Mouse (Mus musculus): ENCODE measurements around the gene Cirbp. TPM values are rescaled to one million over a fixed set of nuclear protein-coding genes. Genes with fewer than 3 reads are reported as not detected.

The Cirbp gene
- polyA plus RNA-seq (2012; rRNA removed), result 173 and 193 TPM in 2 replicates

GRCm38 (mm10) chr10:80165392-80166128, at the start of gene Cirbp:
Gene Cirbp, plus strand, starts transcription at chr10:80165985.
- H3K27me3 ChIP-seq (ENCODE audit: control insufficient read depth, insufficient read depth, low read length), result no peaks in the 10 kb centered on the region
- peaks cover 9% of the 10 kb centered on the region; the same call in 1 of the 2 replicates for H3K36me3 ChIP-seq (ENCODE audit: control insufficient read depth, insufficient read depth, low read length)
- no peak for TF ChIP-seq CTCF (IDR thresholded peaks at IDR 0.05; ENCODE audit: borderline replicate concordance, control insufficient read depth, extremely low read depth, insufficient read depth, low read length, poor library complexity)
- TF ChIP-seq POLR2A (IDR thresholded peaks at IDR 0.05; ENCODE audit: control insufficient read depth, extremely low read depth, insufficient read depth, low read length, poor library complexity), result no peak
- no peak within 1 kb of the TSS; the same call in 1 of the 2 replicates for H3K27ac ChIP-seq (ENCODE audit: control insufficient read depth, insufficient read depth, low read length)
- no peak for DNase-seq
- peaks cover 52% of the 10 kb centered on the region for H3K4me1 ChIP-seq (replicated peaks; ENCODE audit: control insufficient read depth, insufficient read depth, low read length)
- peak within 1 kb of the TSS; percentile 25 for H3K4me3 ChIP-seq (ENCODE audit: control insufficient read depth, insufficient read depth, low read length)
- WGBS, result 52% methylated on average over 20 of the region's 20 CpGs

- H3K27me3 ChIP-seq (ENCODE audit: control insufficient read depth, insufficient read depth, low read length), result no peaks in the 10 kb centered on the region
- WGBS, result under 1% methylated on average over 27 of the region's 27 CpGs
- H3K27ac ChIP-seq (ENCODE audit: control insufficient read depth, insufficient read depth, low read length), result peak overlapping the region; percentile 11; the same call in 1 of the 2 replicates
- H3K4me1 ChIP-seq (replicated peaks; ENCODE audit: control insufficient read depth, insufficient read depth, low read length), result peaks cover 29% of the 10 kb centered on the region
- peak overlapping the region; percentile 73 for H3K4me3 ChIP-seq (ENCODE audit: control insufficient read depth, insufficient read depth, low read length)
- no peak for DNase-seq
- no peak for TF ChIP-seq POLR2A (IDR thresholded peaks at IDR 0.05; ENCODE audit: control insufficient read depth, extremely low read depth, insufficient read depth, low read length, poor library complexity)
- no peak for TF ChIP-seq CTCF (IDR thresholded peaks at IDR 0.05; ENCODE audit: borderline replicate concordance, control insufficient read depth, extremely low read depth, insufficient read depth, low read length, poor library complexity)
- H3K36me3 ChIP-seq (ENCODE audit: control insufficient read depth, insufficient read depth, low read length), result no peaks in the 10 kb centered on the region
Measured at GRCm38 (mm10) chr10:80116563-80116926, 49.2 kb upstream of the Cirbp start.

GRCm38 (mm10) chr10:80116927-80117691, 48.7 kb upstream of the Cirbp start:
- TF ChIP-seq CTCF (IDR thresholded peaks at IDR 0.05; ENCODE audit: borderline replicate concordance, control insufficient read depth, extremely low read depth, insufficient read depth, low read length, poor library complexity) (no peak), POLR2A (IDR thresholded peaks at IDR 0.05; ENCODE audit: control insufficient read depth, extremely low read depth, insufficient read depth, low read length, poor library complexity) (no peak)
- no peaks in the 10 kb centered on the region for H3K36me3 ChIP-seq (ENCODE audit: control insufficient read depth, insufficient read depth, low read length)
- H3K4me3 ChIP-seq (ENCODE audit: control insufficient read depth, insufficient read depth, low read length), result peak overlapping the region; percentile 73
- H3K27me3 ChIP-seq (ENCODE audit: control insufficient read depth, insufficient read depth, low read length), result no peaks in the 10 kb centered on the region
- peak overlapping the region; percentile 50 for H3K27ac ChIP-seq (ENCODE audit: control insufficient read depth, insufficient read depth, low read length)
- 3% methylated on average over 30 of the region's 30 CpGs for WGBS
- peaks cover 29% of the 10 kb centered on the region for H3K4me1 ChIP-seq (replicated peaks; ENCODE audit: control insufficient read depth, insufficient read depth, low read length)
- DNase-seq, result no peak

GRCm38 (mm10) chr10:80117736-80118135, 48.0 kb upstream of the Cirbp start:
- no peaks in the 10 kb centered on the region for H3K27me3 ChIP-seq (ENCODE audit: control insufficient read depth, insufficient read depth, low read length)
- TF ChIP-seq POLR2A (IDR thresholded peaks at IDR 0.05; ENCODE audit: control insufficient read depth, extremely low read depth, insufficient read depth, low read length, poor library complexity) (0 out of 2 replicates have a peak, but pooled peaks have one; percentile 29), CTCF (IDR thresholded peaks at IDR 0.05; ENCODE audit: borderline replicate concordance, control insufficient read depth, extremely low read depth, insufficient read depth, low read length, poor library complexity) (no peak)
- no peak for DNase-seq
- peak overlapping the region; percentile 50 for H3K27ac ChIP-seq (ENCODE audit: control insufficient read depth, insufficient read depth, low read length)
- H3K36me3 ChIP-seq (ENCODE audit: control insufficient read depth, insufficient read depth, low read length), result no peaks in the 10 kb centered on the region
- H3K4me1 ChIP-seq (replicated peaks; ENCODE audit: control insufficient read depth, insufficient read depth, low read length), result peaks cover 29% of the 10 kb centered on the region
- H3K4me3 ChIP-seq (ENCODE audit: control insufficient read depth, insufficient read depth, low read length), result peak overlapping the region; percentile 73
- 3% methylated on average over 1 of the region's 1 CpGs for WGBS

- Histone ChIP-seq H3K27ac (ENCODE audit: control insufficient read depth, insufficient read depth, low read length) (0 out of 2 replicates have a peak overlapping the region, but pooled peaks have one; percentile 1), H3K4me3 (ENCODE audit: control insufficient read depth, insufficient read depth, low read length) (no peak overlapping the region), H3K36me3 (ENCODE audit: control insufficient read depth, insufficient read depth, low read length) (no peaks in the 10 kb centered on the region), H3K4me1 (replicated peaks; ENCODE audit: control insufficient read depth, insufficient read depth, low read length) (peaks cover 29% of the 10 kb centered on the region), H3K27me3 (ENCODE audit: control insufficient read depth, insufficient read depth, low read length) (no peaks in the 10 kb centered on the region)
- WGBS, result 43% methylated on average over 6 of the region's 6 CpGs
- DNase-seq, result no peak
- no peak for TF ChIP-seq POLR2A (IDR thresholded peaks at IDR 0.05; ENCODE audit: control insufficient read depth, extremely low read depth, insufficient read depth, low read length, poor library complexity)
- no peak for TF ChIP-seq CTCF (IDR thresholded peaks at IDR 0.05; ENCODE audit: borderline replicate concordance, control insufficient read depth, extremely low read depth, insufficient read depth, low read length, poor library complexity)
Measured at GRCm38 (mm10) chr10:80118552-80118951, 47.2 kb upstream of the Cirbp start.

- H3K36me3 ChIP-seq (ENCODE audit: control insufficient read depth, insufficient read depth, low read length), result no peaks in the 10 kb centered on the region
- TF ChIP-seq CTCF (IDR thresholded peaks at IDR 0.05; ENCODE audit: borderline replicate concordance, control insufficient read depth, extremely low read depth, insufficient read depth, low read length, poor library complexity) (no peak), POLR2A (IDR thresholded peaks at IDR 0.05; ENCODE audit: control insufficient read depth, extremely low read depth, insufficient read depth, low read length, poor library complexity) (no peak)
- no peak overlapping the region for H3K27ac ChIP-seq (ENCODE audit: control insufficient read depth, insufficient read depth, low read length)
- DNase-seq, result no peak
- H3K4me1 ChIP-seq (replicated peaks; ENCODE audit: control insufficient read depth, insufficient read depth, low read length), result peaks cover 25% of the 10 kb centered on the region
- H3K4me3 ChIP-seq (ENCODE audit: control insufficient read depth, insufficient read depth, low read length), result no peak overlapping the region
- H3K27me3 ChIP-seq (ENCODE audit: control insufficient read depth, insufficient read depth, low read length), result no peaks in the 10 kb centered on the region
- WGBS, result 81% methylated on average over 2 of the region's 2 CpGs
Measured at GRCm38 (mm10) chr10:80120146-80120545, 45.6 kb upstream of the Cirbp start.
